Mouse (Mus musculus) cerebellum, adult (tissue): ENCODE results near the gene Stag1.
"Not testable (repeated sequence)": the region's sequence is repeated elsewhere in the genome, so short reads cannot be mapped to it uniquely, and the experiment has no call there.

ENCODE experiments used
- ATAC-seq: cut with Nextera tagmentation; 2 replicates; pipeline ENCODE4 v1.9.2; 2017; ENCODE audit warnings: mild to moderate bottlenecking, moderate library complexity, mixed read lengths; ENCODE audit not compliant: insufficient number of reproducible peaks, low FRiP score, low TSS enrichment

The Stag1 gene

DNA sequence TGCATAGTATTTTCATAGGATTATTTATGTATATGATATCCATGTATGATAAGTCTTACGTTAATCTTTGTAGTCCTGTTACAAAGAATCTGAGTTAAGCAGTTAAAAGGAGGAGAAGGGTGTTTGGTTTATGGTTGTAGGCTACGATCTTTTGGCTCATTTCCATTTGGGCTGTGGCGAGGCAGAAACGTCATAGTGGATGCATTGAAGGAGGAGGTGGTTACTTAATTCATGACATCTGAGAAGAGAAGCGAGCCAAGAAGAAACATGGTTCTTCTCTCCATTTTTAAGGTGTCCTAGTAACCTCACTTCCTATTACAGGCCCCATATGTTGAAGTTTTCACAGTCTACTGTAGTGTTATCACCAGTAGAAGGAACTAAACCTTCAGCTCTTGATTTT is 72.6 kb downstream of the Stag1 start:
- ATAC-seq, result no peak

DNA sequence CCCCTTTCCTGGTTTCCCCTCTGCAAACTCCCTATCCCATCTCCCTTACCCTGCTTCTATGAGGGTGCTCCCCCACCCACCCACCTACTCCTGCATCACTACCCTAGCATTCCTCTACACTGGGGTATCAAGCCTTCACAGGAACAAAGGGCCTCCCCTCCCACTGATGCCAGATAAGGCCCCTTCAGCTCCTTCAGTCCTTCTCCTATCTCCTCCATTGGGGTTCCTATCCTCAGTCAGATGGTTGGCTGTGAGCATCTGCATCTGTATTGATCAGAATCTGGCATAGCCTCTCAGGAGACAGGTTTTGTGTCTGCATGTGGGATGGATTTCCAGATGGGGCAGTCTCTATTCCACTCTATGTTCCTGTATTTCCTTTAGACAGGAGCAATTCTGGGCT is 81.4 kb downstream of the Stag1 start:
- no peak for ATAC-seq

DNA sequence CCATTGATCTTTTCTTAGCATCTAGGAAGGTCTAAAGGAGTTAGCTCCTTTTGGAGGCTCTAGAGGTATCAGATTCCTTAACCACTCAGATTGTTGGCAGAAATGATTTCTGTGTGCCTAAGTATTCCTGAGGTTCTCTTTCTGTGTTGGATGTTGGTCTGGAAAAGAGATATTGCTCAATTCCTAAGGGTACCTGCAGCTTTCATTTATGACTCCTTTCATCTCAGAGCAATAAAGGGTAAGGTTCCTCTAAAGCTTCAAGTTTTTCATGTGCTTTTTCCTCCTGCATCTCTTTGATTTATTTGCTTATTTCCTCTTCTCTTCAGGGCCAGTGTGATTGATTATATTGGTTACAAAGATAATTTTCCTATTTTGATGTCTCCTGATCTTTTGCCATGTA is 84.7 kb downstream of the Stag1 start:
- no peak for ATAC-seq

DNA sequence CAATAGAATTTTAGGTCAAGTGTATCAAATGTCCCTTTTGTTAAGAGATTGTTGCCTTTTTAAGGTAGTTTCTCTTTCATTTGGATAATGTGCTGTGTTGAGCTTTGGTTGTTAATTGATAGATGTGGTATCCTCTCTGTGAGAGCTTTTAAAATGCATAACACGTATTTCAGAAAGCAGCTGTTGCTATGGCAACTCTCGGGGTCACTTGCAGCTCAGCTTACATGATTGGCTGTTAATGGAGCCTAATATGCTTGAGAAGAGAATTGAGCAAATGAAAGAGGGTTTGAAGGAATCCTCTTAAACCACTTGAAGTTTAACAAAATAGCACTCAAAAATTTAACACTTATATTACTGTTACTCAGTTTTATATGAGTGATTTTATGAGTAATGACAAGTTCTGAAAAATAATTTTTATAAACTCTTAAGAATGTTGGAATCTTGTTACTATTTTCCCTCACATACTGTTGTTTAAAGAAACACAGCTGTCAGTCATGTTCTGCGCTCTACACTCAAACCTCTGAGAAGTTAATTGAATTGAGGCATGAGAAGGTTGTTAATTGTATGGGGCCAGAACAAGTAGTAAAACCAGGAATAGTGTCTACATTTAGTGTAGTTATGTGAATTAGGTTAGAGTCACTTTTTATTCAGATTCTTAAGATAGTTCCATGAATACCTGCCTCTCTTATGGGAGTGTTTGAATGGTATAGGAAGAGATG is 88.3 kb downstream of the Stag1 start:
- ATAC-seq, result no peak; the same call in 1 of the 2 replicates

DNA sequence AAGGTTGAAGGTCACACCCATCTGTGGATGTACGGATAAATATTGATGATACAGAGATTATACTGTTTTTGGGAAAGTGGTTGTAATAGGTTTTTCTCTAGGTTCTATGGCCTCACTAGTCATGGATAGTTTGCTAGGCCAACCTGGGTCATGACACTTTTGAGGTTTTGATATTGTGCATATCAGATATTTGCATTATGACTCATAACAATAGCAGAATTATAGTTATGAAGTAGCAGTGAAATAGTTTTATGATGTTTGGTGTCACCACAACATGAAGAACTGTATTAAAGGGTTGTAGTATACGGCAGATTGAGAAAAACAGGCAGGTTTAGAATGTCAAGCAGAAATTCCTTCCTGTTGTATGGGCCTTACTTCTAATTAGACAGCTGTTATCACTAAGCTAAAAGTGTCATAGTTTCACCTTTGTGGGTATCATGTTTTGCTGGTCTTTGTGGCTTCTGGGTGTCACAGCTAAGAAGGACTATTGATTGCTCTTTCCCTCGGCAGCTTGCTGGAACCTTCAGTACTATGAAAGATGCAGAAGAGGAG is 92.2 kb downstream of the Stag1 start:
- no peak for ATAC-seq

DNA sequence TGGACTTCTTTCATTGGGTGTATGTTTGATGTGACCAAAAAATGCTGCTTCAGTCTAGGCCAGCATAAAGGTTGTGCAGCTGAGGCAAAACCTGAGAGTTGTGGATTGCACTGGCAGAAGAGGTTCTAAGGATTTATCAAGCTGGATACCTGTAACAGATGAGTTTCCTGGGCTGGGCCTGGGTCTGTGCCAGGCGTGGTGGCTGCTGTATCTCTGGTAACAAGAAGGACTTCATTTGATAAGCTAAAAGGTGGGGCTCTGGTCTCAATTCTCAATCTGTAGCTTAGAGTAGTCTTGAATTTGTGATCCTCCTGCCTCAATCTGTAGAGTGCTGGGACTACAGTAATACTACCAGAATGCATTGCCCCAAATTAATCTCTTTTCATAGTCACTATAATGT is 94.6 kb downstream of the Stag1 start:
- no peak for ATAC-seq

DNA sequence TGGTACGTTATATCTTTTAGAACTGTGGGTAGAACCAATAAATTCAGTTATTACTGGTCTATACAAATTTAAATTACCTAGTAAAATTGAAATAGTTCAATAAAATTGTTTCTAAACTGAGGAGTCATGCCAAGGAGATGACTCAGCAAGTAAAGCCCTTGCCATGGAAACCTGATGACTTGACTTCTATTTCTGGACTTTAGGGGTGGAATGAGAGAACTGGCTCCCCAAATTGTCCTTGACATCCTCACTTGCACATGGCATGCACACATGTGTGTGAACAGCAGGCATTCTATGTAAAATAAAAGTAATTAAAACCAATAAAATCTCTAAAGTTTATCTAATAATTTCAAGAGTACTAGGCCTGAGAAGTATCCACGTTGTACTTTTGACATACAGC is 98.9 kb downstream of the Stag1 start:
- no peak for ATAC-seq

DNA sequence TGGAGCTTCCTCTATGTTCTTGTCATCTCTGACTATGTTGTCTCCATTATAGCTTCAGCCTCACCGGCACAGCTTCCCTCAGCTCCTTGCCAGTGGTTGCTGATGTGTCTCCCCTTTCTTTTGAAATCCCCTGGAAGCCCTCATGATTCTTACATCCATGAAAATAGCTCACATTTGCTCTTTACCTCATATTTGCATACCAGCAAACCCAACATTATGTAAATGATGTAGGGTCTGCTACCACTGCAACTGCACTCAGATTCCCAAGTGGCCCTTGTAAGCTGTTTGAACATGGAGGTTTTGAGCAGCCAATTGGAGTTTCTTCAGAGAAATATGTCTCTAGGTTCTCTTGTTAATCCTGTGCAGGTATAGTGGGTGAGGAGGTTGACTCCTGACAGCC is 110.0 kb downstream of the Stag1 start:
- no peak for ATAC-seq

DNA sequence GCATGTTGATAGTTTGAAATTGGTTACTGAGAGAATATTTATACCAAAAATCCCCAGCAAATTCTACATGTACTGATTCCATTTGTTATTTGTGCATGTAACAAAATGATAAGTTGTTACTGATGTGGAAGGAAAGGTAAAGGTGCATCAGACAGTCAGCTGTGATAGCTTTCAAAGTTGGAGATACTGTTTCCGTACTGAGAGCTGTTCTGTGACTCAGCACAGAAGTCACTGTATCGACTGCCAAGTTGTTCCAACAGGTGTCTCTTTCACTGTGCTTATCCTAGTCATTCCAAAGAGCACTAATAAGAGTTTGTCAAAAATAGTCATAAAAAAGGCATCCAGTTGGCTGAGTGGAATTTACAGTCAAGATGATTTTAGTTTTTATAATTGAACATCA is 114.1 kb downstream of the Stag1 start:
- ATAC-seq, result no peak

DNA sequence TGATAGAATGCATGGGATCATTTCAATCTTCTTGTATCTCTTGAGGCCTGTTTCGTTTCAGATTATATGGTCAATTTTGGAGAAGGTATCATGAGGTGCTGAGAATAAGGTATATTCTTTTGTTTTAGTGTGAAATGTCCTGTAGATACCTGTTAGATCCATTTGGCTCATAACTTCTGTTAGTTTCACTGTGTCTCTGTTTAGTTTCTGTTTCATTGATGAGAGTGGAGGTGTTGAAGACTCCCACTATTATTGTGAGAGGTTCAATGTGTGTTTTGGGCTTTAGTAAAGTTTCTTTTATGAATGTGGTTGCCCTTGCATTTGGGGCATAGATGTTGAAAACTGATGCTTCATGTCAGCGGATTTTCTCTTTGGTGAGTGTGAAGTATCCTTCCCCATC is 127.2 kb downstream of the Stag1 start:
- not testable (repeated sequence) for ATAC-seq

DNA sequence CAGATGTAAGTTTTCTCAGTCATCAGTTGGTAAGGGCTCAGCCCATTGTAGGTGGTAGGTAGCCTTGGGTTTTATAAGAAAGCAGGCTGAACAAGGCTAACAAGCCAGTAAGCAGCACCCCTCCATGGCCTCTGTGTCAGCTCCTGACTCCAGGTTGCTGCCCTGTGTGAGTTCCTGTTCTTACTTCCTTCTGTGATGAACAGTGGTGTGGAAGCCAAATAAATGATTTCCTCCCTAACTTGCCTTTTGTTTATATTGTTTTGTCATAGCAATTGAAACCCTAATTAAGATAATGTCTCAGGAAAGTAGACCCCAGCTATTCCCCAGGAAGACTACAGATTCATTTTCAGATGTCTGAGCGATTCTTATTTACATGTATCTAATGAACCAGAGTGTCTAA is 134.2 kb downstream of the Stag1 start:
- no peak for ATAC-seq

DNA sequence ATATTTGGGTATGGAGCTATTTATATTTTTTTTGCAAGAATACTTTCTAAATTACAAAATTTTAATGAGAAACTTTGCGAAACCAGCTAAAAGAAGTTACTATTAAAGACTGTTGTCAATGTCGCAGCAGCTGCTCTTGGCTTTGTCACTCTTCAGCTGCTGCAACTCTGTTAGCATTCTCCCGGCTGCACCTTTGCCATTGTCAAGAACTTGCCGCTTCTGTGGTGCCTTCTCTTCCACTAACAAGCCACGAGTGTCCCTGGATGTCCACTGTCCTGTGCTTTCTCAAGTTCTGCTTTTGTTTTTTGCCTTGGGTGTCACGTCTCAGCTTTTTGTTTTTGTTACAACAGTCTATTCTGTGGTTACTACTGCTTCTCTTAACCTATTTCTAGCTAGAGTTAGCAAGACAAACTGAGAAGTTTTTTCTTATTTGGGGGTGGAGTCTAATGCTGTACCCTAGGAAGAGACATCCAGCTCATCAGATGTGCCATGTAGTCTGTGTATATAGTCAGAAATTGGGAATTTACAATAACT is 136.4 kb downstream of the Stag1 start:
- no peak for ATAC-seq

DNA sequence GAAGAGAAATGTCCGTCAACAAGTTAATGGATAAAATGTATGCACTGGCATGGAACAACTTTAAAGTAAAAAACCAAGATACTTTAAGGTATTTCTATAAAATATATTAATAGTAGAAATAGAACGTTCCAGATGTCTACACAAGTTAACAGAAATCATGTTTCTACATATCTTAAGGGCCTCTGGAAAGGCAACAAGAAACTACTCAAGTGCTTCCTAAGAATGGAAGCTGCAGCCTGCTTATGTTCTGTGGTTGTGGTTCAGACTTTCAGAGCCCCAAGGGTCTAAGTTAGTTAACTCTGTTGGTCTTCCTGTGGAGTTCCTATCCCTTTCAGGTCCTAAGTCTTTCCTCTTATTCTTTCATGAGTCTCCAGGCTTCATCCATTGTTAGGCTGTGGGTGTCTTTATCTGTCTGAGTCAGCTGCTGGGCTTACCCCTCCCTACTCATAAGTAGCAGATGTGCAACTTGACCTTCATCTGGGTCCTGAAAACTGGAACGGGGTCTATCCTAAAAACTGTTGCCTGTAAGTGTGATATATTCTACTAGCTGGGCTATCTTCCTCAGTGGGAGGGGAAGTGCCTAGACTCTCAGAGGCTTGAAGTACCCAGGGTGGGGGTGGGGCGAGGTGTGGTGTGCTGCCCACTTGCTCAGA is 138.5 kb downstream of the Stag1 start:
- ATAC-seq, result no peak

DNA sequence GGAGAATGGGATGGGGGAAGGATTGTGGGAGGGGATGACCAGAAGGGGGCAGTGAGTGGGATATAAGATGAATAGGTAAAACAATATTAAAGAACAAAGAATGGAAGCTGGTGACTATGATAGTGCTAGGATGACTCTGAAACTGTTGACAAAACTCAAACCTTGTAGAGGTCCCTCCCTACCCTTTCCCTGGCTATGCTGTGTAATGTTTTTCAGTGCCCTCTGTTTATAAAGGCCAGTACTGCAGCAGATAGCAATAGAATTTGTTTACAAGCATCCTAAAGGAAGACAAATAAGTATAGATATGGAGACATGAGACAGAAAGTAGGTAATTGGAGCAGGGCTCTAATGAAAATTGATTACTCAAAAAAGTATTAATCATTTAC is 139.0 kb downstream of the Stag1 start:
- ATAC-seq, result no peak

DNA sequence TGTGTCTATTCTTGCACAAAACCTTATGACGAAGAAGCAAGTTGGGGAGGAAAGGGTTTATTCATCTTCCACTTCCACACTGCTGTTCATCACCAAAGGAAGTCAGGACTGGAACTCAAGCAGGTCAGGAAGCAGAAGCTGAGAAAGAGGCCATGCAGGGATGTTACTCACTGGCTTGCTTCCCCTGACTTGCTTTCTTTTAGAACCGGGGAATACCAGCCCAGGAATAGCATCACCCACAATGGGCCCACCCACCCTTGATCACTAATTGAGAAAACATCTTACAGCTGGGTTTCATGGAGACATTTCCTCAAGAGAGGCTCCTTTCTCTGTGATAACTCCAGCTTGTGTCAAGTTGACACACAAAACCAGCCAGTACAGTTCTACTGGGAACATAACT is 179.6 kb downstream of the Stag1 start:
- ATAC-seq, result not testable (repeated sequence)

DNA sequence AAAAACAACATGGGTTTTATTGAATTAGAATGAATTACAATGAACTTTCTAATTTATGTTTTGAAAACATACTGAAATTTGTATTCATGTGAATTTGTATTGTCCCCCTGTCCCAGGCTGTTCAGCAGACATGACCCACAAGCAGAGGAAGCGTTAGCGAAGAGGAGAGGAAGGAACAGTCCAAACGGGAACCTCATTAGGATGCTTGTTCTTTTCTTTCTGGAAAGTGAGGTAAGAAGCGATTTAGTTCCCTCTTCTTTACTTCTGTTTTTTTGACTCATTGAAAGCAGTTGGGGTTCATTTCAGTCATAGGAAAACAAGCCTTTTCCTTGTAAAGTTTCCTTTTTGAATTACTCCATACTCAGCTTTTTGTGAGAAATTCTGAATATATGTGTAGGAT is 268.4 kb downstream of the Stag1 start:
- no peak for ATAC-seq

DNA sequence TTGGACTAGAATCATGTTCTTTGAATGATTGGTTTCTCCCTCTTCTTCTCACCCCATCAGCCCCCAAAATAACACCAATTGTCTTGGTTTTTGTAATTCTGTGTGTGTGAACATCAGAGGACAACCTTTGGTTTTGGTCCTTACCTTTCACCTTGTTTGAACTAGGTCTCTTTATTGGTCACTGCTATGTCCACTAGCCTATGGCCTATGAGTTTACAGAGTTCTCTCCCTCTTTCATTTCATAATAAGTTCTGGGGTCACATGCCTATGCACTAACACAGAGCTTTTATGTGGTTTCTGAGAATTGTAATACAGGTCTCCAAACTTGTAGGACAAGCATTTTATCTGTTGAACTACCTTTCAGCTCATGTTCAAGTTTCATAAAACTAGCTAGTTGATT is 272.0 kb downstream of the Stag1 start:
- ATAC-seq, result no peak

DNA sequence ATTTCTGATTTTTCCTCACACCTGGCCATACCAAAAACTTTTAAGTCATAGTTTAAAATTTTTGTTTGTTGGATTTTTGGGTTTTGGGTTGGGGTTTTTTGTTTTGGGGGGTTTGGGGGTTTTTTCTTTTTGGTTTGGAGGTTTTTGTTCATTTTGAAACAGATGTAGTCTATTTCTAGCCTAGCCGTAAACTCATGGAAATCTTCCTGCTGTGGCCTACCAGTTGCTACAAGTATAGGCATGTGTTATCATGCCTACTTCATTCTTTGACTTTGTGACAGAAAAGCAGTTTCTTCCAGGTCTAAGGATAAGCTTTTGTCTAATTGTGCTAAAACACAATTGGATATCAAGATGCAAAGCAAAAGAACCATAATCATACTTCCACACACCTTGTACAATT is 298.5 kb downstream of the Stag1 start:
- ATAC-seq, result no peak

DNA sequence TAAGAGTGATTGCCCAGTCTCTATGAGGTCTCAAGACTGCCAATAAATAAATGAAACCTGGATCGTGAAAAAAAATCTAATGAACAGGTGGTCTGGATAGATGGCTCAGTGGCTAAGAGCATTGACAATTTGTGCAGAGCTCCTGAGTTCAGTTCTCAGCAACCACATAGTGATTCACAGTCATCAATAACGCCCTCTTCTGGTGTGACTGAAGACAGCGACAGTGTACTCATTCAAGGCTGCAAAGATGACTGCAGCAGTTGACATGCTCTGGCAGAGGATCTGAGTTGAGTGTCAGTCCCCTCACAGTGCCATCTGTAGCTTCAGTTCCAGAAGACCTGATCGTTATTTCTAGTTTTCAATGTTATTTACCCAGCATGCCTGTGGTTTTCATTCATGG is 300.4 kb downstream of the Stag1 start:
- no peak for ATAC-seq

DNA sequence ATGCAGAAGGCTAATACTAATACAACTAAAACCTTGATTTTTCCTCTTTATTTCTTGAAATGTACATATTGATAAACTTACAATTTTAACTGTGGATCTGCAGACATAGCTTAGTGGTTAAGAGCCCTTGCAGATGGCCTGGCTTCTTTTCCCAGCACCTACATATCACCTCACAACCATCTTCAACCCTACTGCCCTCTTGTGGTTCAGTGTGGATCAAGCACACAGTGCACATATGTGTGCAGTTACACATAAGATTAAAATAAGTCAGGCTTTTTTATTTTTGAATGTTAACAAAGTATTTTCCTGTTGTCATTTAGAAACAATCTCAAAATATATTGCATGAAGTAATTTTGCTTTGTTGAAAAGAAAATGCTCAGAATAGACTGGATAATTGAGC is 312.8 kb downstream of the Stag1 start:
- no peak for ATAC-seq

DNA sequence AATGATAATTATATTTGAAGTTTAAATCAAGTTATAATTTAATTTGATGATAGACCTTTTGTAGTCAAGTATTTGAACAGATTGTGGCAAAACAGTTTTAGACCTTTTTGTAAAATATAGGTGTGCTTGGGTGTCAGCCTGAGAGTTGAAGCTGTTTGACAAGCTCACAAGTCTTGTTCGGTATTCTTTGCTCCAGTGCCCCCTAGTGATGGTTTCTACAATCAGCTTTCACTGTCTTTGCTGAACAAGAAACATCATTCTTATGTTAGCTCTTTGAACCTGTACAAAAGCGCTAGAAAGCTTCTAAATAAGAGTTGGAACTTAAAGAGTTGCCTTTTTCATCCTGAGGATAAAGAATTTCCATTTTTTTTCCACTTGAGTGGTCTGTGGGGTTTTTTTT is 319.5 kb downstream of the Stag1 start:
- ATAC-seq, result no peak

DNA sequence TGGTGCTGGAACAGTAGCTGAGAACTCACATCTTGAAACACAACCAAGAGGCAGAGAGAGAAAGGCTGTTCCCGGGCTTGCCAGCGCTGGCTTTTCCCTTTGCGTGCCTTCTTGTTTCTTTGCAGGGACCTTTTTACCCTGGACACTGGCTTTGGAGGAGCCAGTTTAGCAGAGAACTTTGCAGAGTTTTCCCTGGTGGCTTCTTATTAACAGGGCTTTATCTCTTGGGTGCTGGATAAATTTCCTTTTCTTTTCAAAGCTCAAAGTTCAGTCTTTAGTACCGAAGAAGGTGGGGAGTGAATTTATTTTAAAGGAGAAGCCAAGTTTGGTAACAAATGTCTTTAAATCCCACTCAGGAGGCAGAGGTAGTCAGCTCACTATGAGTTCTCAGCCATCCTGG is 329.0 kb downstream of the Stag1 start:
- no peak for ATAC-seq
